Mouse (Mus musculus): ENCODE data around the gene Atp6v1a. TPM values are rescaled to one million over a fixed set of nuclear protein-coding genes. Genes with fewer than 3 reads are reported as not detected.

Atp6v1a gene
- 13.9 and 16.2 TPM in 2 replicates for polyA plus RNA-seq (2012; rRNA removed)

GRCm38 (mm10) chr16:44139536-44140185 lies at the start of gene Atp6v1a, which contains the start of gene Naa50:
Gene Atp6v1a, minus strand, starts transcription at chr16:44139705.
Gene Naa50, plus strand, starts transcription at chr16:44139830.

DNA sequence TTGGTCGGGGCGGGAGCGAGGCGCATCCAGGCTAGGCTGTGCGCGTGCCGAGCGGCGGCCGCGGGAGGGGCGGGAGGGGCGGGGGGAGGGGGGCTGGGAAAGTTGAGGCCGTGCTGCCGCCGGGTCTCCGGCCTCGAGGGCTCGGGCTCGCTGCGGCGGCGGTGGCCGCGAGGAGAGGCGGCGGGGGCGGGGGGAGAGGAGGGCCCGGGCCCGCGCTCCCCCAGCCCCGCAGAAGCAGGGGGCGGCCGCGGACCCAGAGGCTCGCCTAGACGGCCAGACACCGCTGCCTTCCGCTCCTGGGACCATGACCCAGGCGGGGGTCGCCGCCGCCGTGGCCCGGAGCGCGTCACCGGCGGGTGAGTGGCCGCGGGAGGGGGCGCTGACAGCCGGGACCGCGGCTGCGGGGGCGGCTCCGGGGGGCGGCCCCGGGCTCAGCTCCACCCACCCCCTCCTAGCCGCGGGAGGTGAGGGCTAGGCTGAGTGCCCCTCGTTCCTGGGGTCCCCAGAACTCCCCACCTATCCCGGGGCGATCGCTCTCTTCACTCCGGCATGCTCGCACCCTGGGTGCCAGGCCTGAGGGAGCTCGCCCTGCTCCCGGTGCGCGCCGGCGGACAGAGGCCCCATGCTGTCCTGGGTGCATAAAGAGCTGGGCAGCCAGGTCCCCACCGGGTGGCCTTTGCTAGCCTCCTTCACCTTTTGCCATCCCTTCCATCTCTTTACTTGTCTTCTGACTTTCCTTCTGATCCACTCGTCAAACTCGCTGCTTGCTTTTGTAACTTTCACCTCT lies 33.8 kb upstream of the Atp6v1a start, which contains the start of gene Usf3:
Gene Usf3 (plus strand): TSS at position 92 of the 787 bp plus-strand sequence.

DNA sequence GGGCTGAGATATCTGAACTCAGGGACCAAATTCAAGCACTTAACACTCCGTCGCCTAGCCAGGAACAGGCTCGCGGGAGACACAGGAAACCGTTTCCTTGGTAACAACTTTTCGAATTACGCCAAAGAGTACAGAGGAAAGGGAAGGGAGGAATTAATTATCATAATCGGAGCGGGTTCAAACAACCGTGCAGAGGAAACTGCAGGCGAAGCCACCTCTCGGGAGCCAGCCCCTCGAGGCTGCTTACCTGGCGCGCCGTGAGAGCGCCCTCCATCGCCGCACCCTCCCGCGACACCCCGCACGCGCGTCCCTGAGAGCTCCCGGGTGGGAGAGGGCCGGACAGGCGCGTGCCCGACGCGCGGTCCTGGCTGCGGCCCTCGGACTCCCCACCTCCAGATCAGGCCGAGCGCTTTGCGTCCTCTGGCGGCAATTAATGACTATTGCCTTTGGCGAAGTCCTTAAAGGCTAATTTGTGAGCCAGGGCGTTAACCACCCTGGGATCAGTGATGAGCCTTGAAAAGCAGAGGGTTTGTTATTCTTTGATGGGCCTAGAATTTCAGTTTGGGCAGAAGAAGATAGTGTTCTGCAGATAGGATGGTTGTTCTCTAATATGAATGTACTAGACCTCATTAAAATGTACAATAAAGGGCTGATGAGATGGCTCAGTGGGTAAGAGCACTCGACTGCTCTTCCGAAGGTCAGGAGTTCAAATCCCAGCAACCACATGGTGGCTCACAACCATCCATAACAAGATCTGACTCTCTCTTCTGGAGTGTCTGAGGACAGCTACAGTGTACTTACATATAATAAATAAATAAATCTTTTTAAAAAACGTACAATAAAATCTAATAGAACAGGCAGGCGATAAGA lies 76.2 kb downstream of the Atp6v1a start, which contains the start of gene Gramd1c:
Gene Gramd1c (minus strand): TSS at position 321 of the 870 bp plus-strand sequence.

Other genes starting within 250 kb of the Atp6v1a start
- 1.7 and 1.9 TPM in 2 replicates for gene Ccdc191, start 249.9 kb downstream of the Atp6v1a start, polyA plus RNA-seq (2012; rRNA removed)
- 24.2 and 25.9 TPM in 2 replicates for gene Qtrt2, start 212.9 kb downstream of the Atp6v1a start, polyA plus RNA-seq (2012; rRNA removed)
- gene Zdhhc23, start 159.9 kb downstream of the Atp6v1a start, polyA plus RNA-seq (2012; rRNA removed) = 3.8 and 4.5 TPM in 2 replicates
- 0.38 and 0.43 TPM in 2 replicates for gene Gramd1c, start 76.4 kb downstream of the Atp6v1a start, polyA plus RNA-seq (2012; rRNA removed)
- gene Naa50, start 125 bp upstream of the Atp6v1a start, polyA plus RNA-seq (2012; rRNA removed) = 15.2 and 32.0 TPM in 2 replicates
- gene Usf3, start 33.5 kb upstream of the Atp6v1a start, polyA plus RNA-seq (2012; rRNA removed) = 4.9 and 6.6 TPM in 2 replicates
- gene Sidt1, start 193.5 kb upstream of the Atp6v1a start, polyA plus RNA-seq (2012; rRNA removed) = 0.73 and 0.77 TPM in 2 replicates
- 14.3 and 15.9 TPM in 2 replicates for gene Spice1, start 207.4 kb upstream of the Atp6v1a start, polyA plus RNA-seq (2012; rRNA removed)